Mouse (Mus musculus) retina, postnatal 7 days (tissue): Measurements from ENCODE around the gene Tex19.2.
"Not testable (repeated sequence)": the region's sequence is repeated elsewhere in the genome, so short reads cannot be mapped to it uniquely, and the experiment has no call there.

Source experiments
- DNase-seq: peaks from one replicate; pipeline ENCODE4 v3.0.0-alpha.2; 2012; ENCODE audit warnings: low read depth, low spot score

Gene Tex19.2

GRCm38 (mm10) chr11:121111601-121112000 lies 6.9 kb downstream of the Tex19.2 start:
- DNase-seq, result no peak

- DNase-seq, result no peak
Observed at GRCm38 (mm10) chr11:121111051-121111450, 7.4 kb downstream of the Tex19.2 start.

GRCm38 (mm10) chr11:121109986-121110385 lies 8.5 kb downstream of the Tex19.2 start:
- peak; percentile 3 for DNase-seq

GRCm38 (mm10) chr11:121108061-121108460 lies 10.4 kb downstream of the Tex19.2 start:
- DNase-seq, result no peak

GRCm38 (mm10) chr11:121107242-121107641 lies 11.2 kb downstream of the Tex19.2 start:
- not testable (repeated sequence) for DNase-seq

GRCm38 (mm10) chr11:121101124-121101805 lies 17.2 kb downstream of the Tex19.2 start:
- DNase-seq, result no peak

- DNase-seq, result no peak
Observed at GRCm38 (mm10) chr11:121100692-121101091, 17.8 kb downstream of the Tex19.2 start.

GRCm38 (mm10) chr11:121099762-121100161 lies 18.7 kb downstream of the Tex19.2 start:
- no peak for DNase-seq

- DNase-seq, result no peak
Observed at GRCm38 (mm10) chr11:121092606-121093585, 25.6 kb downstream of the Tex19.2 start.

- DNase-seq, result no peak
Observed at GRCm38 (mm10) chr11:121090943-121091342, 27.5 kb downstream of the Tex19.2 start.

GRCm38 (mm10) chr11:121089756-121090546 lies 28.5 kb downstream of the Tex19.2 start:
- DNase-seq, result no peak

GRCm38 (mm10) chr11:121088997-121089396 lies 29.5 kb downstream of the Tex19.2 start:
- DNase-seq, result no peak

- no peak for DNase-seq
Observed at GRCm38 (mm10) chr11:121086296-121086695, 32.2 kb downstream of the Tex19.2 start.

- DNase-seq, result no peak
Observed at GRCm38 (mm10) chr11:121085181-121085580, 33.3 kb downstream of the Tex19.2 start.

GRCm38 (mm10) chr11:121082857-121083500 lies 35.5 kb downstream of the Tex19.2 start:
- DNase-seq, result no peak

- no peak for DNase-seq
Observed at GRCm38 (mm10) chr11:121082250-121082649, 36.2 kb downstream of the Tex19.2 start.

GRCm38 (mm10) chr11:121081120-121081519 lies 37.4 kb downstream of the Tex19.2 start, which contains the start of gene Sectm1a:
Gene Sectm1a, minus strand, starts transcription at chr11:121081220.
- DNase-seq, result no peak

GRCm38 (mm10) chr11:121080330-121080729 lies 38.1 kb downstream of the Tex19.2 start:
- no peak for DNase-seq

- no peak for DNase-seq
Observed at GRCm38 (mm10) chr11:121075655-121076054, 42.8 kb downstream of the Tex19.2 start.

- not testable (repeated sequence) for DNase-seq
Observed at GRCm38 (mm10) chr11:121069662-121070061, 48.8 kb downstream of the Tex19.2 start.

- no peak for DNase-seq
Observed at GRCm38 (mm10) chr11:121067895-121068294, 50.6 kb downstream of the Tex19.2 start.
